ENCODE assay signal across 7 mouse cellular contexts in the genomic region with DNA sequence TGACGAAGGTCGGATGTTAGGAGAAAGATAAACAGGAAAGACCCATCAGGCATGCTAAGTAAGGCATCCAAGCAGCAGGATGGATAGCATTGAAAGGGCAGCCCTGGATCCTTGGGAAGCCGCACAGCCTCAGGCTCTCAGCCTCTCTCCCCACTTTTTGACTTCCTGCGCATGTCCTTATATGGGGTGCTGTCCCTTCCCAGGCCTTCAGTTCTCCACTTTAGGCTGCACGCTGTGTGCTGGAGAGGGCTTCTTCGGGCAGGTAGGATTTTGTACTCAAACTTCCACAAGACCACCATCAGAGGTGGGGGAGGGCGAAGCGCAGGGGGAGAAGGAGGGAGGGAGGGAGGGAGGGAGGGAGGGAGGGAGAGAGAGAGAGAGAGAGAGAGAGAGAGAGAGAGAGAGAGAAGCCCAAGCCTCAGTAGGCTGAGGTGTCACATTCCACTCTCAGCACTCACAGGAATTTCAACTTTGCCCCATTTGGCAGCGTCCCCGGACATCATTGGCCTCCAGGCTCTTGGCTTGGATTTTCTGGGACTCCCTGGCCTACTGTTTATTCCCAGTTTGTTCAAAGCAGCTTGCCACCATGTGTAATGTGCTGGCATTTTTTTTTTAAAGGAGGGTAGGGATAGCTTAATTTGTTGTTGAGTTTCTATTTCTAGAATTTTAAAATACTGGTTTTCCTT. TPM values are rescaled to one million over a fixed set of nuclear protein-coding genes. Genes with fewer than 3 reads are reported as not detected.
A peak's percentile ranks its signal among the peaks of the same experiment; 100 is the strongest.
DNase-seq lines count a peak whose midpoint lies in the region; ATAC-seq lines count a peak whose summit lies in the region.

No protein-coding gene starts in this region.

- peak; percentile 82 for ATAC-seq in heart, embryonic 12.5 days (ENCODE audit: insufficient number of reproducible peaks, low FRiP score)
- ATAC-seq in kidney, embryonic 15.5 days (replicated peaks; ENCODE audit: low FRiP score) = peak; percentile 76
- ATAC-seq in liver, embryonic 12.5 days = no peak
- no peak for ATAC-seq in neural tube, embryonic 13.5 days (ENCODE audit: low read depth)

- no peaks in the 10 kb centered on the region for H3K36me3 ChIP-seq in embryonic facial prominence, embryonic 10.5 days (replicated peaks)
- H3K36me3 ChIP-seq in heart, embryonic 12.5 days = 0 out of 2 replicates have a peak, but pooled peaks cover 3% of the 10 kb centered on the region
- no peaks in the 10 kb centered on the region for H3K36me3 ChIP-seq in kidney, embryonic 15.5 days
- no peaks in the 10 kb centered on the region for H3K36me3 ChIP-seq in liver, embryonic 12.5 days
- no peaks in the 10 kb centered on the region for H3K36me3 ChIP-seq in neural tube, embryonic 13.5 days

- DNase-seq in adrenal gland, postnatal 4 days (ENCODE audit: low spot score in 2 of 2) = peak; percentile 40 to 71
- peak; percentile 65 for DNase-seq in embryonic facial prominence, embryonic 10.5 days (ENCODE audit: low spot score)
- peak; percentile 73 to 83 for DNase-seq in urinary bladder, postnatal 4 days (ENCODE audit: low spot score in 2 of 2)

- peak overlapping the region; percentile 73 for H3K27ac ChIP-seq in embryonic facial prominence, embryonic 10.5 days (replicated peaks)
- H3K27ac ChIP-seq in heart, embryonic 12.5 days (ENCODE audit: poor library complexity, severe bottlenecking) = peak overlapping the region; percentile 89
- H3K27ac ChIP-seq in kidney, embryonic 15.5 days = peak overlapping the region; percentile 82
- H3K27ac ChIP-seq in liver, embryonic 12.5 days = peak overlapping the region; percentile 45; the same call in 1 of the 2 replicates
- no peak overlapping the region for H3K27ac ChIP-seq in neural tube, embryonic 13.5 days (replicated peaks)

- H3K4me1 ChIP-seq in embryonic facial prominence, embryonic 10.5 days = peaks cover 22% of the 10 kb centered on the region
- H3K4me1 ChIP-seq in heart, embryonic 12.5 days (replicated peaks) = peaks cover 6% of the 10 kb centered on the region; the same call in 1 of the 2 replicates
- H3K4me1 ChIP-seq in kidney, embryonic 15.5 days = peaks cover 10% of the 10 kb centered on the region
- H3K4me1 ChIP-seq in liver, embryonic 12.5 days = peaks cover 13% of the 10 kb centered on the region; the same call in 1 of the 2 replicates
- H3K4me1 ChIP-seq in neural tube, embryonic 13.5 days (replicated peaks) = peaks cover 10% of the 10 kb centered on the region

- H3K27me3 ChIP-seq in embryonic facial prominence, embryonic 10.5 days (replicated peaks; ENCODE audit: low read depth, poor library complexity, severe bottlenecking) = no peaks in the 10 kb centered on the region
- no peaks in the 10 kb centered on the region for H3K27me3 ChIP-seq in heart, embryonic 12.5 days (replicated peaks)
- H3K27me3 ChIP-seq in kidney, embryonic 15.5 days = no peaks in the 10 kb centered on the region
- no peaks in the 10 kb centered on the region for H3K27me3 ChIP-seq in liver, embryonic 12.5 days (replicated peaks)
- no peaks in the 10 kb centered on the region for H3K27me3 ChIP-seq in neural tube, embryonic 13.5 days

- peak overlapping the region; percentile 34 for H3K4me3 ChIP-seq in embryonic facial prominence, embryonic 10.5 days
- H3K4me3 ChIP-seq in heart, embryonic 12.5 days = peak overlapping the region; percentile 32
- H3K4me3 ChIP-seq in kidney, embryonic 15.5 days (replicated peaks) = peak overlapping the region; percentile 24
- no peak overlapping the region for H3K4me3 ChIP-seq in liver, embryonic 12.5 days
- no peak overlapping the region for H3K4me3 ChIP-seq in neural tube, embryonic 13.5 days

- peak overlapping the region; percentile 28; the same call in 1 of the 2 replicates for H3K9ac ChIP-seq in heart, embryonic 12.5 days
- no peak overlapping the region for H3K9ac ChIP-seq in kidney, embryonic 15.5 days
- no peak overlapping the region for H3K9ac ChIP-seq in liver, embryonic 12.5 days
- no peak overlapping the region for H3K9ac ChIP-seq in neural tube, embryonic 13.5 days

- H3K9me3 ChIP-seq in embryonic facial prominence, embryonic 10.5 days = no peaks in the 10 kb centered on the region
- no peaks in the 10 kb centered on the region for H3K9me3 ChIP-seq in heart, embryonic 12.5 days (replicated peaks)
- no peaks in the 10 kb centered on the region for H3K9me3 ChIP-seq in kidney, embryonic 15.5 days (replicated peaks)
- H3K9me3 ChIP-seq in liver, embryonic 12.5 days (replicated peaks) = no peaks in the 10 kb centered on the region
- H3K9me3 ChIP-seq in neural tube, embryonic 13.5 days = no peaks in the 10 kb centered on the region

- whole genome bisulfite sequencing in embryonic facial prominence, embryonic 10.5 days = 8% methylated on average over 10 of the region's 10 CpGs
- 8% methylated on average over 8 of the region's 10 CpGs for WGBS in heart, embryonic 12.5 days
- 4% methylated on average over 9 of the region's 10 CpGs for WGBS in kidney, embryonic 15.5 days
- WGBS in liver, embryonic 12.5 days (ENCODE audit: insufficient replicate concordance) = 33% methylated on average over 8 of the region's 10 CpGs
- 18% methylated on average over 10 of the region's 10 CpGs for WGBS in neural tube, embryonic 13.5 days

- H3K4me2 ChIP-seq in heart, embryonic 12.5 days = peak overlapping the region; percentile 57
- H3K4me2 ChIP-seq in kidney, embryonic 15.5 days = peak overlapping the region; percentile 50
- H3K4me2 ChIP-seq in liver, embryonic 12.5 days = peak overlapping the region; percentile 31; the same call in 1 of the 2 replicates
- H3K4me2 ChIP-seq in neural tube, embryonic 13.5 days = peak overlapping the region; percentile 34

RNA-seq across cellular contexts. Expression of a gene that starts 1.5 kb away (rescaled TPM):
- under 1 TPM; 0.08 to 0.11 TPM for total RNA-seq in adrenal gland, postnatal 4 days (2021)
- polyA plus RNA-seq in embryonic facial prominence, embryonic 10.5 days (2016; fragmentation: Nextera tagmentation; extraction: Ambion mirVana) = 0.01 and 0.04 TPM in 2 replicates
- polyA plus RNA-seq in heart, embryonic 12.5 days (2016; fragmentation: Nextera tagmentation; extraction: Ambion mirVana) = 0.04 and 0.06 TPM in 2 replicates
- 0.08 TPM in 2 replicates for polyA plus RNA-seq in kidney, embryonic 15.5 days (2015; fragmentation: Nextera tagmentation; extraction: Ambion mirVana)
- polyA plus RNA-seq in liver, embryonic 12.5 days (2016; fragmentation: Nextera tagmentation; extraction: Ambion mirVana) = 0.02 TPM in 2 replicates
- 0.08 TPM in 2 replicates for polyA plus RNA-seq in neural tube, embryonic 13.5 days (2015; fragmentation: Nextera tagmentation; extraction: Ambion mirVana)

RNA-seq across cellular contexts. Expression of a gene that starts 25.2 kb away (rescaled TPM):
- total RNA-seq in adrenal gland, postnatal 4 days (2021) = 100 to 1,000 TPM; 245 to 281 TPM
- 164 and 169 TPM in 2 replicates for polyA plus RNA-seq in embryonic facial prominence, embryonic 10.5 days (2016; fragmentation: Nextera tagmentation; extraction: Ambion mirVana)
- polyA plus RNA-seq in heart, embryonic 12.5 days (2016; fragmentation: Nextera tagmentation; extraction: Ambion mirVana) = 240 and 261 TPM in 2 replicates
- 202 and 210 TPM in 2 replicates for polyA plus RNA-seq in kidney, embryonic 15.5 days (2015; fragmentation: Nextera tagmentation; extraction: Ambion mirVana)
- 132 and 137 TPM in 2 replicates for polyA plus RNA-seq in liver, embryonic 12.5 days (2016; fragmentation: Nextera tagmentation; extraction: Ambion mirVana)
- polyA plus RNA-seq in neural tube, embryonic 13.5 days (2015; fragmentation: Nextera tagmentation; extraction: Ambion mirVana) = 123 and 132 TPM in 2 replicates

Comparison
In these comparisons a context has a peak if more than half of its experiments do, and no peak if none do; other contexts are left out.
1. H3K4me3 ChIP-seq: peak in embryonic facial prominence, embryonic 10.5 days (single experiment), heart, embryonic 12.5 days (single experiment) and kidney, embryonic 15.5 days (single experiment); none in liver, embryonic 12.5 days (single experiment) and neural tube, embryonic 13.5 days (single experiment).
2. ATAC-seq: peak in heart, embryonic 12.5 days (single experiment) and kidney, embryonic 15.5 days (single experiment); none in liver, embryonic 12.5 days (single experiment) and neural tube, embryonic 13.5 days (single experiment).
3. Peak in every context shown above with its lines, with median percentiles within 50 percentile points of each other: DNase-seq and H3K4me2 ChIP-seq.